In genomic region chr2:71863531-71864173, GRCm38 (mm10) we compare ENCODE assay signal across 22 mouse cellular contexts. TPM values are rescaled to one million over a fixed set of nuclear protein-coding genes. Genes with fewer than 3 reads are reported as not detected.
DNase-seq lines count a peak whose midpoint lies in the region; ATAC-seq lines count a peak whose summit lies in the region.
"Had no signal": no experiment of that assay in that cellular context is flagged by ENCODE, and none has a peak within 500 bp of the region (broad histone marks: within the 10 kb centered on the region; RNA-seq: fewer than 3 reads in every experiment).

No protein-coding gene starts in this region.

- peak; percentile 68 for DNase-seq in heart, adult 11 months
- no peak for DNase-seq in heart, postnatal 25 days (ENCODE audit: low spot score)
- peak; percentile 25 for DNase-seq in right cerebral cortex, adult 18-20 months
- DNase-seq in right cerebral cortex, postnatal 36 days (ENCODE audit: low spot score in 2 of 2) = no peak
- DNase-seq in midbrain, embryonic 11.5 days (ENCODE audit: low spot score, missing footprints) = no peak
- no peak for DNase-seq in heart, postnatal 10 days
- DNase-seq: adrenal gland, postnatal 36 days; cerebellum, adult 9-10 months; embryo, embryonic 11 days; gastrocnemius, postnatal 36 days; heart, postnatal 14 days; kidney, postnatal 14 days; left cerebral cortex, postnatal 4 days; lung, adult 18-20 months; thymus, adult 18-20 months had no signal

- H3K4me2 ChIP-seq in midbrain, embryonic 11.5 days = no peak overlapping the region
- H3K4me2 ChIP-seq in forebrain, embryonic 13.5 days = no peak overlapping the region
- H3K4me2 ChIP-seq: embryonic facial prominence, embryonic 15.5 days; midbrain, embryonic 12.5 days; neural tube, embryonic 15.5 days had no signal

- 89% methylated on average over 5 of the region's 5 CpGs for WGBS in midbrain, embryonic 11.5 days
- 90% methylated on average over 5 of the region's 5 CpGs for WGBS in forebrain, embryonic 13.5 days

- H3K27ac ChIP-seq in midbrain, embryonic 11.5 days (ENCODE audit: low read depth, low read length) = no peak overlapping the region
- H3K27ac ChIP-seq in forebrain, embryonic 13.5 days = no peak overlapping the region
- H3K27ac ChIP-seq: embryonic facial prominence, embryonic 15.5 days; heart, embryonic 10.5 days; midbrain, embryonic 12.5 days; neural tube, embryonic 15.5 days had no signal

- peak; percentile 42 for ATAC-seq in common myeloid progenitor, adult 5-6 weeks (replicated peaks; ENCODE audit: low read depth, poor library complexity, severe bottlenecking)
- no peak for ATAC-seq in midbrain, embryonic 11.5 days (ENCODE audit: low FRiP score)
- no peak for ATAC-seq in forebrain, embryonic 13.5 days
- ATAC-seq: Patski had no signal

- peaks cover 2% of the 10 kb centered on the region; the same call in 1 of the 2 replicates for H3K4me1 ChIP-seq in midbrain, embryonic 11.5 days (ENCODE audit: control insufficient read depth, insufficient read depth, low read length)
- no peaks in the 10 kb centered on the region for H3K4me1 ChIP-seq in forebrain, embryonic 13.5 days
- H3K4me1 ChIP-seq: embryonic facial prominence, embryonic 15.5 days; midbrain, embryonic 12.5 days; neural tube, embryonic 15.5 days had no signal

- H3K36me3 ChIP-seq in midbrain, embryonic 11.5 days (ENCODE audit: control insufficient read depth, insufficient read depth, low read length) = no peaks in the 10 kb centered on the region
- H3K36me3 ChIP-seq in forebrain, embryonic 13.5 days (ENCODE audit: poor library complexity, severe bottlenecking) = no peaks in the 10 kb centered on the region
- H3K36me3 ChIP-seq: embryonic facial prominence, embryonic 15.5 days; midbrain, embryonic 12.5 days; neural tube, embryonic 15.5 days had no signal

- intact Hi-C loops in heart, postnatal 25 days (cut with DNase I) = no loop called here
- intact Hi-C loops in heart, postnatal 10 days (cut with DNase I) = no loop called here

- H3K4me3 ChIP-seq in midbrain, embryonic 11.5 days (ENCODE audit: low read depth, low read length) = no peak overlapping the region
- no peak overlapping the region for H3K4me3 ChIP-seq in forebrain, embryonic 13.5 days
- H3K4me3 ChIP-seq: embryonic facial prominence, embryonic 15.5 days; heart, embryonic 10.5 days; midbrain, embryonic 12.5 days; neural tube, embryonic 15.5 days had no signal

- H3K27me3 ChIP-seq in midbrain, embryonic 11.5 days (ENCODE audit: control insufficient read depth, insufficient read depth, low read length) = no peaks in the 10 kb centered on the region
- no peaks in the 10 kb centered on the region for H3K27me3 ChIP-seq in forebrain, embryonic 13.5 days
- H3K27me3 ChIP-seq: embryonic facial prominence, embryonic 15.5 days; neural tube, embryonic 15.5 days; Patski had no signal

- H3K9me3 ChIP-seq in midbrain, embryonic 11.5 days (ENCODE audit: control insufficient read depth, low read length) = no peaks in the 10 kb centered on the region
- no peaks in the 10 kb centered on the region for H3K9me3 ChIP-seq in forebrain, embryonic 13.5 days (replicated peaks)
- H3K9me3 ChIP-seq: embryonic facial prominence, embryonic 15.5 days; heart, embryonic 10.5 days; midbrain, embryonic 12.5 days; neural tube, embryonic 15.5 days had no signal

- H3K9ac ChIP-seq in midbrain, embryonic 11.5 days (ENCODE audit: low read length) = no peak overlapping the region
- no peak overlapping the region for H3K9ac ChIP-seq in forebrain, embryonic 13.5 days
- H3K9ac ChIP-seq: embryonic facial prominence, embryonic 15.5 days; midbrain, embryonic 12.5 days; neural tube, embryonic 15.5 days had no signal

RNA-seq across cellular contexts. Expression of gene Pdk1, which starts 9.4 kb away (rescaled TPM):
- 100 to 1,000 TPM; 115 to 116 TPM for total RNA-seq in heart, postnatal 25 days (2021)
- total RNA-seq in common myeloid progenitor, adult 5-6 weeks (2017) = 47.9 and 72.0 TPM in 2 replicates
- 31.4 and 33.9 TPM in 2 replicates for polyA plus RNA-seq in midbrain, embryonic 11.5 days (2014; fragmentation: Nextera tagmentation; extraction: Ambion mirVana)
- 100 to 1,000 TPM; 119 to 149 TPM for total RNA-seq in heart, postnatal 10 days (2021)
- polyA plus RNA-seq in forebrain, embryonic 13.5 days (2015; fragmentation: Nextera tagmentation; extraction: Ambion mirVana) = 17.0 and 19.0 TPM in 2 replicates

Comparison
In these comparisons a context has a peak if more than half of its experiments do, and no peak if none do; other contexts are left out.
1. DNase-seq: peak in heart, adult 11 months (single experiment) and right cerebral cortex, adult 18-20 months (single experiment); none in heart, postnatal 25 days (single experiment), right cerebral cortex, postnatal 36 days (0 of 2), midbrain, embryonic 11.5 days (single experiment) and heart, postnatal 10 days (0 of 2).